Mouse (Mus musculus) neural tube, embryonic 10.5 days (tissue): ENCODE measurements at regions not wholly inside any gene's neighbourhood (a gene's known extent, or its start where the extent isn't known, plus 50 kb on each side); places are given as distances from the start of the nearest gene placed in this dataset.
A peak's percentile ranks its signal among the peaks of the same experiment; 100 is the strongest.

Experiments
- DNase-seq: peaks from one replicate; pipeline ENCODE4 v3.0.0-alpha.2; 2017; ENCODE audit warnings: low spot score; ENCODE audit errors: extremely low spot score

GRCm38 (mm10) chr16:85743022-85743421 lies 59.9 kb downstream of the Adamts1 start:
- no peak for DNase-seq

DNA sequence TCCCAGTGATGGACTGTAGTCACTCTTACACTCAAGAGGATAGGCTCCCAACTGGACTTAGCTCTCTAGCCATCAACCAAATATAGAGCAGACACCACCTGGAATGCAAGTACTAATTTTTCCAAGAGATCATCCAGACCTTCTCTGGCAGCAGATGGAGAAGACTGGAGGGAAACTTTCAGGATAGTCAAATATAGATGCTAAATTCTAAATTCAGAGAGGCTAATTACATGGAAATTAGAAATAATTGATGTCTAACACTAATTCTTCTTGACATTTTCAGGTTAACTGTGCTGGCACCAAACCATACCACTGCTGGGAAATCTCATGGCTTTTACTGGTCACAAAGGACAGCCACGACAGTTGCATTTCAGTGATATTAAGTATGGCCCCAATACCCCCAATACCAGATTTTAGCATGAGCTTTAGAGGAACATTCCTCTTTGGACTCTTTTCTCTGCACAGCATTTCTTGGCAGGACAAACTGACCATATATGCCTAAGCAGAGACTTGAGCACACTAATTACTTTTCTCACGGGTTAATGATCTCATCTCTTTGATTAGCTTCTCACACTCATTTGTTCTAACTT lies 64.2 kb downstream of the Adamts1 start:
- DNase-seq, result no peak

DNA sequence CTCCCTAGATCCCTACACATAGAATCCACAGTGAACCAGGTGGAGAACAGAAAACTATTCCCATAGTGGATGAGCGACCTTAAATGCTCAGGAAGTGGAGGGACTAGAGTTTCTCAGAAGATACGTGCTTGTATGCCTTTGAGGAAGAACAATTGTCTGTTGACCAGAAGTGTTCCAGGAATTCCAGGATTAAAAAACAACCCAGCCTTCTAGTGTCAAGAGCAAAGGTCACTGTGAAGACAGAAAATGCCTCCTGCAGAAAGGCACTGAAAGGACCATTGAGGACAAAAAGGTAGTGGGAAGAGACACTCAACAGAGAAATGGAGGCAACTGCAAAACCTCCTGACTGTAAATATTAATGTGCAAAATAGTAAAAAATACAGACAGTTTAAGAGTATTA lies 74.9 kb downstream of the Adamts1 start:
- DNase-seq, result no peak

GRCm38 (mm10) chr16:85721968-85722367 lies 80.9 kb downstream of the Adamts1 start:
- no peak for DNase-seq

- DNase-seq, result no peak
Measured at GRCm38 (mm10) chr16:85712291-85712690, 90.6 kb downstream of the Adamts1 start.

GRCm38 (mm10) chr16:85704254-85705020 lies 98.5 kb downstream of the Adamts1 start:
- no peak for DNase-seq

DNA sequence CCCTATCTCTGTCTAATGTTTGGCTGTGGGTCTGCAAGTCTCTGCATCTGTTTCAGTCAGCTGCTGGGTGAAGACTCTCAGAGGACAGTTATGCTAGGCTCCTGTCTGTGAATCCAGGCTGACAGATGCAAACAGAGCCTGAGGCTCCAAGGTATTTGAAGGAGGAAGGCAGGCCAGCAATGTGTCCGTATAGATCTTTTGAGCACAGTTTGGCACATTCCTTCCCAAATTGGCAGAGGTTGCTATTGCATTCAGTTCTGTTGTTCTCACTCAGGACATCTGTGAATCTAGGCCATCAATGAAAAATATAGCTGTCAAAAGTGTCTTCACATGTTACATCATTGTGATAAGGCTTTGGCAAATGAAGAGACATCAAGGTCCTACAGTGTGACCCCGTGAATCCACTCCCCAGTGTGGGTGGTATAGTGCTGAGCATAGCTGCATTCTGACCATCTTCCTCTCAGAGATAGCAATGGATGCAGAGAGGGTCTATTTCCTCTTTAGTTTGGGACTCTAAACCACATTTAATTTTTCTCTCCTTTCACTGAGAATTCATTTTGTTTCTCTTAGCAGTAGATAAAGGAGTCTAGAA lies 99.9 kb downstream of the Adamts1 start:
- no peak for DNase-seq

DNA sequence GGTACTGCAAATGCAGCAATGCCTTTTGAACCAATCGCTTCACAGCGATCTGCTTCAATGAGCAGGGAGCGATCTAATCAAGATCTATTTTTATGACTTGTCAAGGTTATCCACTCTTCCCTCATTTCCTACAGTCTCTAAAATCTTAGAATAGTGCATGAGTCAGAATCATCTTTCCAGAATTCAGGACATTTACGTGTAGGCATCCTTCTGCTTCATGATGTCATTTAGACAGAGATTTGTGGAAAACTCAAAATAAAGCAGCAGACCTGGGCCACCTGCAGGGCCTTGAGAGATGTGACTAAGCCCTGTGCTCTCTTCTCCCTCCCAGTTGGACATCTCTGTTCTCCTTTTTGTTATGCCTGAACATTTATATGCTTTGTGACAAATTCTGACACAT lies 103.6 kb downstream of the Adamts1 start:
- DNase-seq, result no peak

- DNase-seq, result no peak
Measured at GRCm38 (mm10) chr16:85682721-85683120, 120.2 kb downstream of the Adamts1 start.

DNA sequence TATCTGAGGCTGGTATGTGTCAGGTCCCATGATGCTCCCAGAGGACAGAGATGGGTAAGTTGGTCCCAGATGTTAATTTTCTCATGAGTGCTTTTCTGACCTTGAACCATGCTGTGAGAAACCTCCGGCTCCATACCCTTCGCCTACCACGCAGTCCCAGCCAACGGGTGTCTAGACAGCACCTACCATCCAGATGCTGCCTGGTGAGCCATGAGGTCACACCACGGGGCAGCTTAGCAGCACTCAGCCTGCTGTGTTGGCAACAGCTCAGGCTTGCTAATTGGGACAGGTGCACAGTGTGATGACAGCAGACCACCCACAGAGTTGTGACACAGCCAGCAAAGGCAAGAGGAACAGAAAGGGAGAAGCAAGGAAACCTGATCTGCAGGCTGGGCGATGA lies 122.6 kb downstream of the Adamts1 start:
- DNase-seq, result peak; percentile 32

DNA sequence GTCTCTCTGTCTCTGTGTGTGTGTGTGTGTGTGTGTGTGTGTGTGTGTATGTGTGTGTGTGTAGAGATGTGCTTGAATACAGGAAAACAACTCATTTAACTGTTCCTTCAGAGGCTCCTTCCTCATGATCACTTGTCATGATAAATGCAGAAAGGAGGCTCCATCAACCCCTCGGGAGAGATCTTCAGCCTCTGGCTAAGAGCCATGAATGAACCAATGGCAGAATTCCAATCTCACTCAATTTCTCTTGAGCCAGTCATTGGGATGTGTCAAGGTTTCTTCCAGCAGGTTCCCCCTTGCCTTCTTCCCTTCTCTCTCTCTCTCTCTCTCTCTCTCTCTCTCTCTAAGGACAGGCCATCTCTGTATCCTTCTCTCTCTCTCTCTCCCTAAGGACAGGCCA lies 124.1 kb downstream of the Adamts1 start:
- no peak for DNase-seq

DNA sequence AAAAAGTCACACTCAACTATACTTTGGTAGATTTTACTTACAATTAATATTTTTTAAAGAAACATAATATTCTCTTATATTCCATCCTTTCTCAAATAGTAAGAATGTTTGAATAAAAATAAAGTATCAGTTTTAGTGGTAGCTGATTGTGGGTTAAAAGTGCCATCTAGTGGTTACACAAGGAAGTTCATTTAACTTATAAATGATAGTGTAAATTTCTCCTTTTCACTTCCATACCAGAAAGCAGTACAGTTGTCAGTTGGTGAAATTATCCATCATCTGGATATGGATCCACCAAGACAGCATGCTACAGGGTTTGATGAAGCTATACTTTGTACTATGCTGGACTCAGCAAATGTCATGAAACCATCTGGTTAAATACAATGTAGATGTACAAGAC lies 124.7 kb downstream of the Adamts1 start:
- DNase-seq, result no peak

- peak; percentile 34 for DNase-seq
Measured at GRCm38 (mm10) chr16:85677027-85677426, 123.8 kb upstream of the Cyyr1 start.

GRCm38 (mm10) chr16:85668767-85669166 lies 115.6 kb upstream of the Cyyr1 start:
- DNase-seq, result no peak

DNA sequence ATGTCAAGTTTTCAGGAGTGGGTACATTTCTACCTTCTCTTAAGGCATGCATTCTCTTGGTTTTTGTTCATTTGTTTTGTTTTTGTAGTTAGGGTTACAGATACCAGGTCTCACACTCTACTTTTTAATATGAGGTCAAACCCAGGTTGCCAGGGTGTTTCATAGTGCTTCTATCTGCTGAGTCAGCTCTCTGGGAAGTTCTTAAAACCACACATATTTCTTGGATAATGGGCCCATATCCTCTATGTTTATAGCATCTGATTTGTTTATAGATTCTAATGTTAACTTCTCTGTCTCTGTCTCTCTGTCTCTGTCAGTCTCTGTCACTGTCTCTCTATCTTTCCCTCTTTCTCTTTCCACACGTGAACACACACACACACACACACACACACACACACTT lies 114.6 kb upstream of the Cyyr1 start:
- no peak for DNase-seq

DNA sequence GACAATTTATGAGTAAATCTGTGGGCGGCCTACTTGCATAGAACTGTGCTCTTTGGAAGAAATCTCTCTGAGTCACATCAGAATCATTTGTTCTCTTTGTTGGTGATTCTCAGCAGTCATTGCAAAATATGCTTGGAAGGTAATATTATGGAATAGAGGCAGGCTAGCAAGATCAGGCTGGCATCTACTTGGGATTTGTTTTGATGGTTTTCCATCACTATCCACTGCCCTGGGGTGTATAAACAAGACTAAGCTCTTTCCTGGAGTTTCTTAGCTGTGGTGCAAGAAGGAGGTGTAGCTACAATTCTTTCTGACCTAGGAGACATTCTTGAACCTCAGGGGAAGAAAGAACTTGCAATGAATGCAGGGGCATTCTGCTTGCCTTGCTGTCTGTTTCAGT lies 96.3 kb upstream of the Cyyr1 start:
- DNase-seq, result no peak

- DNase-seq, result no peak
Measured at GRCm38 (mm10) chr16:85640992-85641391, 87.8 kb upstream of the Cyyr1 start.

- DNase-seq, result no peak
Measured at GRCm38 (mm10) chr16:85637079-85637478, 83.9 kb upstream of the Cyyr1 start.

DNA sequence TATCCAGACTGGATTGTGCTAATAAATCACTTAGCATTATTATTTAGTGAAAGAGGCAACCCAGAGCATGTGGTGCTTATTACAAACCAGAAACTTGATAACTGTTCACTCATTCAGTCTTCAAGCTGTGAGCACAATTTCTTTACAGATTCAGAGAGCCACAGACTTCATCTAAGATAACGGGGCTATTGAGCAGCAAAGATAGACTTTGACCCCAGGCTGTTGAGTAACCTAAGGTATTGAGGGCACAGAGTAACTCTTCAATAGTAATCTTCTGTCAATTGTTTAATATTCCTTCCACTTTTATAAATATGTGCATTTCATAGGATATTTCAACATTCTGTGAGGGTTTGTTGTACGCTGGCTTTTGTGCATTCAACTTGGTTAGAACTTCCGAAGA lies 76.5 kb upstream of the Cyyr1 start:
- DNase-seq, result no peak

DNA sequence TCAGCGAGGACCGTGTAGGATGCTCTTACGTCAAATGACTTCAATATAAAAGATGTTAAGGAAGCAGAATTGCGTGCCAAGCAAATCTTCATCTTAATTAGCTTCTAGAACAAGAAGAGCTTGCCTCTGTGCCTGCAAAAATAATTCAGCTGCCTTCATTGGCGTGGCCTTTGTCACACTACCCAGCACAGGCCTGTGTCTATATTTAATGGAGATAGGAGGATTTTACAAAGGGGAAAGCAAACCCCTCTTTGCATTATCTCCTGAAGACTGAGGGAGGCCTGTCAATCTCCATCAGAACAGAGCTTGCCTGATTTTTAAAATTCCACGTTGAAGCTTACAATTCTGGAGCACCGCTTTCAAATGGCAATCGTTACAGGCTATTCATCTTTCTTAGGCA lies 71.3 kb upstream of the Cyyr1 start:
- DNase-seq, result no peak

DNA sequence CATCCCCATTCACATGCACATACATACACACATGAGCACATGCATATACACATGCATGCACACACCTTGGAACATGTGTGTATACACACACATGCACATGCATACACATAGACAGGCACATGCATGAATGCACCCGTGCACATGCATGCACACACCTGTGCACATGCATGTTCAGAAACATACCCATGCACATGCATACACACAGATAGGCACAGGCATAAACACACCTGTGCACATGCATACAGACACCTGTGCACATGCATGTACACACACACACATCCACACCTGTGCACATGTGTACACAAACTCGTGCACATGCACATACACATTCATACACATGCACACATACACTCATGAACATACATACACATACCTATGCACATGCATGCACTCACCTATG lies 50.9 kb upstream of the Cyyr1 start:
- DNase-seq, result no peak
